Mouse (Mus musculus): ENCODE measurements around the gene Aldh1a3. TPM values are rescaled to one million over a fixed set of nuclear protein-coding genes. Genes with fewer than 3 reads are reported as not detected.

The Aldh1a3 gene
- polyA plus RNA-seq, 1 experiment: 17.5 TPM

DNA sequence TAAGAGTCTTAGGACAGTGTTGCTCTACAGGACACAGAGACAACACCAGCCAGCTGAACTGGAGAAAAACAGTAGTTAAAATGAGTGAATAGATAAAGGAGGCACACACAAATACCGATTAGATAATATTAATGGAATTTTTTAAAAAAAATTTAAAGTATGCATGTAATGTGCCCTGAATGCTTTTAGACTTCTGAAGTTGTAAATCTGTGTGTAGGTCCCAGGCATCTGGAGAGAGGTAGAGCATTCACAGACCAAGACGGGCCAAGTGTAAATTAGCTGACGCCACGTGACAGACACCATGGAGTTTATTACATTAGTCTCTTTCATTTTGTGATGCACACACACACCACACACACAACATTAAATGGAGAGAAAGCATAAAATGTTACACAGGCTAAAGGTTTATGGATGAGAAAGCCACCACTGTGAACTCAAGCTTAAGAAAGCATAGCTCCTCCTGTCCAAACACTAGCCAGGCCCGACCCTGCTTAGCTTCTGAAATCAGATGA, 57.3 kb downstream of the Aldh1a3 start:
- no peak for DNase-seq (ENCODE audit: low spot score)

DNA sequence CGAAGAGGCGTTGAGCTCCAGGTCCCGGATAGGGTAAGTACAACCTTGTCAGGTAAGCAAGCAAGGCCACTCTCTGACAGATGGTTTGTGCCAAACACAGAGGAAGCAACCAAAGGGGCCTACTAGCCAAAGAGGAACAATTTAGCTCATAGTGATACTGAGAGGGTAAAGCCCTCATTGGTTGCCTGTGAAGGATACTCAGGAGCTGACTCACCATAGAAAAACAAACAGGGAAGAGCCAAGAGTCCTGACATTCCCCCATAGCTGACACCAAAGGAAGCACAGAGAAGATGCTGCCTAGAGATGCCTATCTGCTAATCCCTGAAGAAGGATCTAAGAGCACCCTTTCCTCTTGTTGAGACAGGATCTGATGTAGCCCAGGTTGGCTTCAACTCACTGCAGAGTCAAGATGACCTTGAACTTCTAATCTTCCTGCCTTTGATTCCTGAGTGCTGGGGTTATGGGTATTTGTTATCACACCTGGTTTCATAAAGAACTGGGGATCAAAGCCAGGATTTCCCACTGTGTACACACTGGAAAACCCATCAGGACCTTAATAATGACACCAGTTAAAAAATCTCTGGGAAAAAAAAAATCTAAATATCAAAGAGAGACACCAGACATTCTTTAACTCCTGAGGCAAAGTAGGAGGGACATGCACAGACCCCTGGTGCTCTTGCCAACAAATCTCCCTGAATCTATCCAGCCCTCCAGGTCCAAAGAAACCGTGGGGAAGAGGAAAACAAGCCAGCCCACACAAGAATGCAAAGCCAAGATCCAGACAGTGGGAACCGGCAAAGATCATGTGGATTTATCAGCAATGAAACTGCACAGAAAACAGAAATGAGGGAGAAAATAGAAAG, 58.0 kb downstream of the Aldh1a3 start:
- no peak for DNase-seq (ENCODE audit: low spot score)

DNA sequence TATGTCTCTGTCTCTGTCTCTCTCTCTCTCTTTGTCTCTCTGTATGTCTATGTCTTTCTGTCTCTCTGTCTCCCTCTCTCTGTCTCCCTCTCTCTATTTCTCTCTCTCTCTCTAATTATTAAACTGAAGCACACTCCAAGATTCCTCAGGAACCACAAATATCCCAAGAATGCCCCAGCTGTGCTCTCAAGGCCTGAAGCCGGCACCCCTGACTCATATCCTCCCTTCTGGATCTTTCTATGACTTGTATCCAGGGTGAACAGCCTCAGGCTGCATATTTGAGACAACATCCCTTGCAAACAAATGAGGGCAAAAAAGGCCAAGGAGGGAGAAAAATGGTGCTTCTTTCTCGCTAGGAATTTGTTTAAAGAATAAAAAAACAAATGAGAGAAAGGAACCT, 61.4 kb downstream of the Aldh1a3 start, which contains the start of gene Gm10974:
TSS of gene Gm10974 (plus strand) at position 2 of the 400 bp plus-strand sequence.
- DNase-seq (ENCODE audit: low spot score): no peak

DNA sequence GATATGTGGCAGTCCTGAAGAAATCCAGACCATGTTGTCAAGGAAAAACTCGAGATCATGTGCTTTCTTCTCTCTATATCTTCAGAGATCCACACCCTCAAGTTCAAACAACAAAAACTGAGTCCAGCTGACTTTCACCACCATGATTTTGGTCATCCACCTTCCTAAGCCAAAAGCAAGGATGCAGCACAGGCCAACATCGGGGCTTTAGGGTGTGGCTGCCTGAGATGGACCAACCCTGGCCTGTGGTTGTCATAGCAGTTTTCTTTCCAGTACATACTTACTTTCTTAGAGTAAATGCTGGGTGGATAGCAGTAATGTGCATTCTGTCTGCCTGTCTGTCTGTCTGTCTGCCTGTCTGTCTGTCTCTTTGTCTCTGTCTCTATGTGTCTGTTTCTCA, 61.9 kb downstream of the Aldh1a3 start:
- DNase-seq (ENCODE audit: low spot score): no peak

DNA sequence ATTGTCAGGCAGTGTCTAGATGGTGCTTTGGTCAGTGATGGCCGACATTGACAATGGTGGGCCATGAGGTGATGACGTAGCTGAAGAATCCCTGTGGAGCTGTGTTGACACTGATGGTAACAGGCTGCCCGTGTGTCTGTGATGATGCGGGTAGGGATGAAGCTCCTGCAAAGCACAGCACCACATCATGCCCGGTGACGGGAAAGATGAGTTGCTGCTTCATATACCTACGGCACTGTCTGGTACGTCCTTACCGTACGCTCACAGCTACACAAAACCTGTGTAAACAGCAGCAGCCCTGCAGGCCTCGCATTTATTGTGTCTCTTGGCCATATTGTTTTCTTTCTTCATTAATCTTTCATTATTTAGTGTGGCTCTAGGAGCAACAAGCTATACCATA, 62.8 kb downstream of the Aldh1a3 start:
- no peak for DNase-seq (ENCODE audit: low spot score)

DNA sequence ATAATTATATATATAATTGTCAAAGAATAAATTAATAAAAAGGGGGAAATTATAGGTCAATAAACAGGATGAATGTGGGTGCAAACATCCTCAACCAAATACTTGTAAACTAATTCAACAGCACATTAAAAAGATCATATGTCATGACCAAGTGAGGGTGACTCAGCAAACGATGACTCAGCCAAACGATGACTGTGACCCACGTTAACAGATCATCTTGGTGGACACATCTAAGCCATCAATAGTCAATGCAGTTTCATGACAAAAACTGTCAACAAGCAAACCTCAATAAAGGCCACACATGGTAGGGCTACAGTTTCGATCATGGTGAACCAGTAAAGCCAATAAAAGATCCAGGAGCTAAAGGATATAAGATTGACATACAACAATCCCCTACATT, 68.3 kb downstream of the Aldh1a3 start:
- DNase-seq (ENCODE audit: low spot score): no peak

DNA sequence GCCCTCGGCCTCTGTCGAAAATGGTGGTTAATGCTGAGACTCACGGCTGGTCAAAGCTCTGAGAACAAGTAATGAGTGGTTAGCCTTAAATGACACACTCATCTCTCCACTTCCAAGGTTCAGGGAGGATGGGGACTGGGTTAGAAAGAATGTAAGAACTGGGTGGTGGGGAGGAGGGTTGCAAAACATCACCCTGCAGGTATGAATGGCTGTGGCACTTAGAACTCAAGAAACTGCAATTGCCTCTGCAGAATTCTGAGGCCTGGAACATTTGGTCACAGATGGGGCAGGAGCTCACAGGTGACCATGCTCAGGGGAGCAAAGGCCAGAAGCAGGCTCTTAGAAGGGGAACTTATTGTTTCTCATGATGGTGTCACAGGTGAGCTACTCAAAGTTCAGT, 68.9 kb downstream of the Aldh1a3 start:
- no peak for DNase-seq (ENCODE audit: low spot score)

DNA sequence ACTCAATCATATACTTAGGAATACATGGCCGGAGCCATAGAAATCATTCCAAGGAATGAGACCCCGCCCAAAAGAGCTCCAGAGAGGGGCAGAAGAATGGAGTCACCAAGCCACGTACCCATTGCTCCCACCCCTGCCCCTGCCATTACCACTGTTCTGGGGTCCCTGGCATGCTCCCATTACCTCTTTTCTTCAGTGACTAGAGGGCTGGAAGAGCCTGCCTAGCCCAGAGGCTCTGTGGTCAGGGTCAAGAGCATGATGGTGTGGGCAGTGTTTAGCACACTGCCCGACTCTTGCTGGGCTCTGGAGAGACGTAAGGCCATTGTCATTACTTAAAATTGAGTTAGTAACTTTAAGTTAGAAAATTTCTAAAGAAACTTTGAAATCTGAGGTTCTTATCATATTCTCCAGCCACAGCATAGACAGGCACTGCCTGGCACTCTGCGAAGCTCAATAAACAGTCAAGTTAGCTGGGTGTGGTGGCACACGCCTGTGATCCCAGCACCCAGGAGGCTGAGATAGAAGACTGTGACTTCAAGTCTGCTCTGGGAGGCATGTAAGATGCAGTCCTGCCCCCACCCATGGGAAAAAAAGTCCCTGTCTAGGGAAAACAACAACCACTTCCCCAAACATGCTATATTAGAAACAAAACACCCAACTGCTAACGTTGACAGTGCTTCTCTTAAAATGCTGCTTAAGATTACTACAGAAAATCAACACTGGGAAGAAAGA, 71.4 kb downstream of the Aldh1a3 start:
- no peak for DNase-seq (ENCODE audit: low spot score)

DNA sequence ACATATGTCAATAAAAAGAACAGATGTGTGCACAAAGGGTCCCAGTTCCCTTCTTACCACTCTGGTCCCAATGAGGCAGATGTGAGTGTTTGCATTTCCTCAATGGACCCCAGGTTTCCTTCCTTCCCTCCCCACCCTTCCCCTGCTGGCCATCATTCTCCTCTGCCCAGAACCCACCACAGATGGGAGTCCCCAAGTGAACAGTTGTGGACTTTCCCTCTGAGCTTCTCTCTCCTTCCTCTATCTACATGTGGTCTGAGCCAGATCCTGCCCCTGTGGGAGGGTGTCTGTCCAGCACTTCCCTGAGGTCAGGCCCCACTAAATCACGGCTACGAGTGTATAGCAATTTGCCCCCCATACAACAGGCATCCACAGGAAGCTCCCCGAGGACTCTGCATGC, 72.4 kb downstream of the Aldh1a3 start:
- no peak for DNase-seq (ENCODE audit: low spot score)

DNA sequence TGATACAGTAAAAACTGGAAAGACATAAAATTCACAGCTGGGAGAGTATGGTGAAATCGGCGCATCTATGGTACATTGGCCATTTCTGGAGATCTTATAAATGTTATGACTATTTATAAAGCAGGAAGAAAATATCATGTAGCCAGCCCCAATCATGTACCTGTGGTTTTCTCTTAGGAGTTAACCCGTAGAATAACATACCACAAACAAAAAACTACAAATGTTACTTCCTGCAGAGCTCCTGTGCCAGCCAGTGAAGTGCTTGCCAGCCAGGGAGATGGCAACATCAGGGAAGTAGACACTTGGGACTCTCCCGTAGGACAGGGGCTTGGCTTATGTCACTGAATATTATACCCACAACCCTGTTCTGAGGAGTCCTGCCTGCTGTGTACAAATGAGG, 76.2 kb downstream of the Aldh1a3 start:
- DNase-seq (ENCODE audit: low spot score): no peak

DNA sequence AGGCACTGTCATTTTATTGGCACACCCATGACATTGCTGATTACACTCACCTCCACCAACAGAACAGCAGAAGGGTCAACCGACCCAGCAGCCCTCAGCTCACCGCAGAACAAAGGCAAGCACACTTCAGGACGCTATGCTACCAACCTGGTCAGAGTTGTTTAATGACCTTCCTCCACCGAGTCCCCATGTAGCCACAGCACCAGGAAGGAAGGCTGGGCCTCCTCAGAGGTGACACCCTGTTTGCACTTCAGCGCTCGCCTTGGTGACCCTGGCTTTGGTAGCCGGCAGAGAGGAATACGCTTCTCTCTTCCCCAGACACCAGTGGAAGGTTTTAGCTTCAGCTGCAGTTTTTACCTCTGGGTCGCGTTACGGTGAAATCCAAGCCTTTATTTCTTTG, 77.6 kb downstream of the Aldh1a3 start:
- DNase-seq (ENCODE audit: low spot score): no peak

DNA sequence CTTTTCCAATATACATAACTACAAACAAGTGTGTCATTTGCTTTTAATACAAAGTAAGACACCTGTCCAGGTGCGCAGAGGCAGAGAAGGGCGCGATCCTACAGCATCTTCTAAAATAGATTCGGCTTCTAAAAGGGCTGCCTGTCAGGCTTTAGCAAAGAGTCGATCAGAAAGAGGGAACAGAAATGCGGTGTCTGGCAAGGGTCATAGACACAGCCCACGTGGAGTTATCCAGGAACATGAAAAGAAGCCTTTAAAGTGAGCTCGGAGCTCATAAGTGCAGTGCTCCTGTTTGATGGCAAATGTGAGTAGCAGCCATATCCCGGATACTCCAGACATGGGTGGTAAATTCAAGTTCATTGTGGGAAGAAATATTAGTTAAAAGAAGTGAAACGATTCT, 78.7 kb downstream of the Aldh1a3 start:
- no peak for DNase-seq (ENCODE audit: low spot score)

DNA sequence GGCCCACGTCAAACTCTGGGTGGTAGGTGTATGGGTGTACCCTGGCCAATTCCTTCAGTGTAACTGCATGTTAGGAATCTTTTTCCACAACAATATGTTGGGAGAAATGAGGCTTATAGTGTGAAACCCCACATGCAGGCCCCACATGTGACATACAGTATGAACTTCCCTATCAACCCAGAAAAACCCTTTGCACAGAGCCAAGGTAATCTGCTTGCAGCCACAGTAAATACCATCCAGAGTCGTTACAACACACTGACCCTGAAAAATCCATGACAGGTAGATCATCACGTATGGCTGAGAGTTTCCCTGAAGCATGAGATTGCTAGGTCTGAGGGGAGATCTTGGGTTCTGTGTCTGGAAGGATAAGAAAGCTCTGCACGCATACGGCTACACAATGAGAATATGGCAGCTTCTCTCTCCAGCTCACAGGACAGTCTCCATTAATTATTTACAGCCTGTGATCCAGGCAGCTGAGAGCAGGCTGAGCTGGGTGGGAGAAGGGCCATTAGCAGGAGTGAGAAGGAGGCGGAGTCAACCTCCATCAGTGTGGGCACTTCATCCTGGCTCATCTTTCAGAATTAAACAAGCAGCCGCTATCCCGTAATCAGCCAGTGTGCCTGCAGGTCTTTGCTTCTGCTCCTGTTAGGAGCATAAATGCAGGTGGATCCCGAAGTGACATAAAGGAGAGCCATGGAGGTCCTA, 80.2 kb downstream of the Aldh1a3 start:
- no peak for DNase-seq (ENCODE audit: low spot score)

DNA sequence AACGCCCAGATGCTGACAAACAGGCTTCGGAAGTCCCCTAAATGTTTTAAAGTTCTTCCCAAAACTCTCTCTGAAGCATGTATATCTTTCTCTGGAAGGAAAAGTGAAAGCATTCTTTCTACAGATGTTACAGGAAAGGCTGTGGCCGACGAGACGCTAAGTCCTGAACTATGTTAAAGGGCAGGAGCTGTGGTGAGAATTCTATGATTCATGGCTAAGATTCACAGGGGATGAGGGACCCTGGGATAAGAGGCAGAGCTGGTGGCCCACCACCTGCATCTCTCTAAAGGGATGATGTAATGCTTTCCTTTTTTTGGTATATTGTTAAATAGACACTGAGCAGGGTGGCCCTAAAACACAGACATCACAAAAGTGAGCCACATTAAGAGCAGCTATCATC, 84.0 kb downstream of the Aldh1a3 start:
- DNase-seq (ENCODE audit: low spot score): no peak

DNA sequence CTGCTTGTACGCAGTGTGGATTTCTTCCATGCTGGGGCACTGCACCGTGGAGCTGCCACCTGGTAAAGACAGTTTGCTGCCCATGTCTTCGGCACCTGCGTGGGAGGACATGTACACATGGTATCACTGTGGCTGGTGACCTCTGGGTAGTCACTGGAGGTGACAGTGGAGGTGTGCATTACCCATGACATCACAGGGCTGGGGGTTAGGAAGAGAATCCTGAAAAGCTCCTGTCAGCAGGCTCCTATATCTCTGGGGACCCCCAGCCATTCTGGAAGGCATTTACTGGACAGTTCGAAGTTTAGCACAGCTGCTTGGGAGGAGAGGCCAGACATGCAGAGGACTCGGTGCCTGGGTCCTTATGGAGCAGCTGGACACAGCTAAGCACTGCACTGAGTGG, 84.5 kb downstream of the Aldh1a3 start:
- DNase-seq (ENCODE audit: low spot score): no peak

DNA sequence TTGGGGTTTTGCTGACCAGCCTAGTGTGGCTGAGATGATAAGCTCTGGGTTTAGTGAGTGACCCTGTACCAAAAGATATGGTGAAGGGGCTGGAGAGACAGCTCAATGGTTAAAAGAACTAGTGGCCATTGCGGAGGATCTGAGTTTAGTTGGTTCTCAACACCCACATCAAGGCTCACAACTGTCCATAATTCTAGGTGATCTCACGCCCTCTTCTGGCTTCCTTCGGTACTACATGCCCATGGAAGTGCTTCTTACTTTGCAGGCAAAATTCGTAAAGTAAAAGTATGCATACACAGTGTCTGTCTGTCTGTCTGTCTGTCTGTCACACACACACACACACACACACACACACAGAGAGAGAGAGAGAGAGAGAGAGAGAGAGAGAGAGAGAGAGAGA, 85.0 kb downstream of the Aldh1a3 start:
- DNase-seq (ENCODE audit: low spot score): no peak

Other genes starting within 250 kb of the Aldh1a3 start
- gene Gm10974, start 61.6 kb downstream of the Aldh1a3 start, polyA plus RNA-seq (2012; rRNA removed): not detected in 2 replicates
- 39.4 and 43.6 TPM in 2 replicates for gene Lrrk1, start 39.2 kb downstream of the Aldh1a3 start, polyA plus RNA-seq (2012; rRNA removed)